Comparison of ENCODE assay signal across 9 mouse cellular contexts in the genomic region with DNA sequence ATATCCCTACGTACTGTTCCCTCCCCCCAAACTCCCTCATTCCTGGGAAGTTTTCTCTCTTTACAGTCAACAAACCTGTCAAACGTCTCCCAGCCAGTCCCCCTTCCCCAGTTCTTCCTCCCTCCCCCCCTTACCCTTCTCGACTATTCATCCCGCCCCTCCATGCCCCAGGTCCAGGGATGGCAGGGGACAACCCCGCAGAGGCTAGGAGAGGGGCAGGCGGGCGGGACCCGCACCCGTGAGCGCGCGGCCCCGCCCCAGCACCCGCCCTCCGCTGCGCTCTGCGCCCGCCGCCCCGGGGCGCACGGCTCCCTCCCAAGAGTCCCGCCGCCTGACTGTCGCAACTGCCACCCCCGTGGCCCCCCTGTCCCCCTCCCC. TPM values are rescaled to one million over a fixed set of nuclear protein-coding genes. Genes with fewer than 3 reads are reported as not detected.
DNase-seq lines count a peak whose midpoint lies in the region; ATAC-seq and TF ChIP-seq lines count a peak whose summit lies in the region.
"Had no signal": no experiment of that assay in that cellular context is flagged by ENCODE, and none has a peak within 500 bp of the region (broad histone marks: within the 10 kb centered on the region; RNA-seq: fewer than 3 reads in every experiment).

No protein-coding gene starts in this region.

- no peak for TF ChIP-seq CTCF in embryonic fibroblast, embryonic 13.5 days (IDR thresholded peaks at IDR 0.05; ENCODE audit: borderline replicate concordance, insufficient read depth, low read length)

- H3K9ac ChIP-seq in kidney, embryonic 16.5 days (replicated peaks; ENCODE audit: low read length): peak overlapping the region; percentile 51; the same call in 1 of the 2 replicates
- peak overlapping the region; percentile 72 for H3K9ac ChIP-seq in neural tube, embryonic 13.5 days

- no peak for DNase-seq in kidney, adult 9 months
- no peak for DNase-seq in limb, embryonic 10.5 days (ENCODE audit: low spot score)
- DNase-seq in adrenal gland, postnatal 14 days: no peak
- DNase-seq in urinary bladder, postnatal 36 days (ENCODE audit: low spot score in 2 of 2): no peak
- DNase-seq: cerebellum, postnatal 36 days had no signal

- no peak overlapping the region for H3K27ac ChIP-seq in kidney, embryonic 16.5 days (ENCODE audit: low read length)
- no peak overlapping the region for H3K27ac ChIP-seq in embryonic fibroblast, embryonic 13.5 days (ENCODE audit: insufficient read depth, low read length)
- peak overlapping the region; percentile 26; the same call in 1 of the 2 replicates for H3K27ac ChIP-seq in limb, embryonic 10.5 days
- no peak overlapping the region for H3K27ac ChIP-seq in neural tube, embryonic 13.5 days (replicated peaks)

- ATAC-seq in kidney, embryonic 16.5 days (ENCODE audit: low FRiP score, low TSS enrichment): peak; percentile 37; the same call in 1 of the 2 replicates
- no peak for ATAC-seq in neural tube, embryonic 13.5 days (ENCODE audit: low read depth)
- ATAC-seq in megakaryocyte progenitor cell, adult 5-6 weeks (replicated peaks; ENCODE audit: poor library complexity): no peak

- H3K27me3 ChIP-seq in kidney, embryonic 16.5 days (ENCODE audit: insufficient read depth, low read length): peaks cover 64% of the 10 kb centered on the region
- peaks cover 99% of the 10 kb centered on the region for H3K27me3 ChIP-seq in limb, embryonic 10.5 days (ENCODE audit: low read depth, poor library complexity, severe bottlenecking)
- H3K27me3 ChIP-seq in neural tube, embryonic 13.5 days: peaks cover 98% of the 10 kb centered on the region

- H3K9me3 ChIP-seq in kidney, embryonic 16.5 days (ENCODE audit: low read length): no peaks in the 10 kb centered on the region
- H3K9me3 ChIP-seq in limb, embryonic 10.5 days (replicated peaks): no peaks in the 10 kb centered on the region
- no peaks in the 10 kb centered on the region for H3K9me3 ChIP-seq in neural tube, embryonic 13.5 days

- TF ChIP-seq POLR2A in embryonic fibroblast, embryonic 13.5 days (IDR thresholded peaks at IDR 0.05; ENCODE audit: low read depth, low read length): no peak

- WGBS in kidney, embryonic 16.5 days: 0% methylated on average over 11 of the region's 26 CpGs
- under 1% methylated on average over 26 of the region's 26 CpGs for WGBS in limb, embryonic 10.5 days
- under 1% methylated on average over 25 of the region's 26 CpGs for WGBS in neural tube, embryonic 13.5 days

- H3K4me3 ChIP-seq in kidney, embryonic 16.5 days (ENCODE audit: low read length): peak overlapping the region; percentile 54
- peak overlapping the region; percentile 7; the same call in 1 of the 2 replicates for H3K4me3 ChIP-seq in embryonic fibroblast, embryonic 13.5 days (ENCODE audit: insufficient read depth, low read length)
- H3K4me3 ChIP-seq in limb, embryonic 10.5 days: peak overlapping the region; percentile 59
- peak overlapping the region; percentile 45 for H3K4me3 ChIP-seq in neural tube, embryonic 13.5 days

- peak overlapping the region; percentile 92 for H3K4me2 ChIP-seq in kidney, embryonic 16.5 days (replicated peaks; ENCODE audit: low read depth, low read length)
- peak overlapping the region; percentile 80 for H3K4me2 ChIP-seq in neural tube, embryonic 13.5 days

- H3K36me3 ChIP-seq in kidney, embryonic 16.5 days (ENCODE audit: insufficient read depth, low read length): no peaks in the 10 kb centered on the region
- H3K36me3 ChIP-seq in limb, embryonic 10.5 days: no peaks in the 10 kb centered on the region
- no peaks in the 10 kb centered on the region for H3K36me3 ChIP-seq in neural tube, embryonic 13.5 days

- H3K4me1 ChIP-seq in kidney, embryonic 16.5 days (ENCODE audit: insufficient read depth, low read length): peaks cover 26% of the 10 kb centered on the region
- peaks cover 2% of the 10 kb centered on the region; the same call in 1 of the 2 replicates for H3K4me1 ChIP-seq in embryonic fibroblast, embryonic 13.5 days (ENCODE audit: control insufficient read depth, insufficient read depth, low read length)
- peaks cover 50% of the 10 kb centered on the region for H3K4me1 ChIP-seq in limb, embryonic 10.5 days
- H3K4me1 ChIP-seq in neural tube, embryonic 13.5 days (replicated peaks): peaks cover 43% of the 10 kb centered on the region

RNA-seq across cellular contexts. Expression of a gene that starts 0.2 kb away (rescaled TPM):
- polyA plus RNA-seq in kidney, embryonic 16.5 days (2015; fragmentation: Nextera tagmentation; extraction: Ambion mirVana): 1.9 and 2.5 TPM in 2 replicates
- polyA plus RNA-seq in embryonic fibroblast, embryonic 13.5 days (2011; ENCODE audit: insufficient read length, low read depth, missing spikeins): not detected in 2 replicates
- 30.1 and 34.2 TPM in 2 replicates for polyA plus RNA-seq in limb, embryonic 10.5 days (2016; fragmentation: Nextera tagmentation; extraction: Ambion mirVana)
- polyA plus RNA-seq in neural tube, embryonic 13.5 days (2015; fragmentation: Nextera tagmentation; extraction: Ambion mirVana): 8.9 and 10.0 TPM in 2 replicates
- total RNA-seq in adrenal gland, postnatal 14 days (2021): 2.4 and 3.2 TPM in 2 replicates
- 0.07 and 0.17 TPM in 2 replicates for total RNA-seq in megakaryocyte progenitor cell, adult 5-6 weeks (2015)
- total RNA-seq in megakaryocyte progenitor cell, adult 5-6 weeks (2017): 0.74 TPM in 1 of 2 replicates, not detected in the other

RNA-seq across cellular contexts. Expression of a gene that starts 19.9 kb away (rescaled TPM):
- polyA plus RNA-seq in kidney, embryonic 16.5 days (2015; fragmentation: Nextera tagmentation; extraction: Ambion mirVana): 0.50 and 0.57 TPM in 2 replicates
- polyA plus RNA-seq in embryonic fibroblast, embryonic 13.5 days (2011; ENCODE audit: insufficient read length, low read depth, missing spikeins): 1.8 and 2.7 TPM in 2 replicates
- polyA plus RNA-seq in limb, embryonic 10.5 days (2016; fragmentation: Nextera tagmentation; extraction: Ambion mirVana): 1.3 and 1.6 TPM in 2 replicates
- 0.13 and 0.15 TPM in 2 replicates for polyA plus RNA-seq in neural tube, embryonic 13.5 days (2015; fragmentation: Nextera tagmentation; extraction: Ambion mirVana)
- total RNA-seq in adrenal gland, postnatal 14 days (2021): 0.30 TPM in 2 replicates
- not detected in 2 replicates for total RNA-seq in megakaryocyte progenitor cell, adult 5-6 weeks (2015)
- not detected in 2 replicates for total RNA-seq in megakaryocyte progenitor cell, adult 5-6 weeks (2017)

RNA-seq across cellular contexts. Expression of a gene that starts 22.4 kb away (rescaled TPM):
- 0.49 and 0.55 TPM in 2 replicates for polyA plus RNA-seq in kidney, embryonic 16.5 days (2015; fragmentation: Nextera tagmentation; extraction: Ambion mirVana)
- 0.26 and 0.32 TPM in 2 replicates for polyA plus RNA-seq in embryonic fibroblast, embryonic 13.5 days (2011; ENCODE audit: insufficient read length, low read depth, missing spikeins)
- 0.16 and 0.29 TPM in 2 replicates for polyA plus RNA-seq in limb, embryonic 10.5 days (2016; fragmentation: Nextera tagmentation; extraction: Ambion mirVana)
- 0.39 TPM in 1 of 2 replicates, not detected in the other for polyA plus RNA-seq in neural tube, embryonic 13.5 days (2015; fragmentation: Nextera tagmentation; extraction: Ambion mirVana)
- total RNA-seq in adrenal gland, postnatal 14 days (2021): 0.15 TPM in 1 of 2 replicates, not detected in the other
- not detected in 2 replicates for total RNA-seq in megakaryocyte progenitor cell, adult 5-6 weeks (2015)
- total RNA-seq in megakaryocyte progenitor cell, adult 5-6 weeks (2017): not detected in 2 replicates

RNA-seq across cellular contexts. Expression of a gene that starts 58.1 kb away (rescaled TPM):
- 7.6 and 7.7 TPM in 2 replicates for polyA plus RNA-seq in kidney, embryonic 16.5 days (2015; fragmentation: Nextera tagmentation; extraction: Ambion mirVana)
- 0.51 and 2.1 TPM in 2 replicates for polyA plus RNA-seq in embryonic fibroblast, embryonic 13.5 days (2011; ENCODE audit: insufficient read length, low read depth, missing spikeins)
- polyA plus RNA-seq in limb, embryonic 10.5 days (2016; fragmentation: Nextera tagmentation; extraction: Ambion mirVana): 22.8 and 25.5 TPM in 2 replicates
- 2.9 and 4.0 TPM in 2 replicates for polyA plus RNA-seq in neural tube, embryonic 13.5 days (2015; fragmentation: Nextera tagmentation; extraction: Ambion mirVana)
- total RNA-seq in adrenal gland, postnatal 14 days (2021): 26.0 and 27.2 TPM in 2 replicates
- 2.4 and 10.6 TPM in 2 replicates for total RNA-seq in megakaryocyte progenitor cell, adult 5-6 weeks (2015)
- 4.5 and 5.2 TPM in 2 replicates for total RNA-seq in megakaryocyte progenitor cell, adult 5-6 weeks (2017)

Comparison
In these comparisons a context has a peak if more than half of its experiments do, and no peak if none do; other contexts are left out.
1. H3K4me3 ChIP-seq: peak in every context shown above with its lines; median percentile 59 in limb, embryonic 10.5 days; 54 in kidney, embryonic 16.5 days; 45 in neural tube, embryonic 13.5 days; 7 in embryonic fibroblast, embryonic 13.5 days.